Mouse (Mus musculus): ENCODE results near the gene Olfr968.

The Olfr968 gene

DNA sequence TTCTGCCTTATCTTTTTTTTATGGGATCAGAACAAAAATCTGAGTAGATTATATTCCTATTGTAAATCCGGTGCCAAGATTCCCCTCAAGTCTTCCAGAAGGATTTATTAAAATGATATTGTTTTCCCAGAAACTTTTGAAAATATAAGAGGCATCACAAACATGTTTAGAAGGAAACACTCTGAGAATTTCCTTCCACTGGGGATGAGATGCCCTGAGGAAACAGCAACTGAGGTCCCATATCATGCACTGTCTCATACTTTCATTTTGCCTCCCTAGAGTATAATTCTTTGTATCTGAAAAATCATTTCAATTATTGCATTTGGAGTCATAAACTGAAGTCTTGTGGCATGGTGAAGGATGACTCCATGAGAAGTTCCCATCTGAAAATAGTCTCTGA is at the start of gene Olfr968:
Olfr968 (minus strand) TSS at position 101 of the 400 bp plus-strand sequence.
- in situ Hi-C loops (cut with MboI, MseI), result no loop called here

DNA sequence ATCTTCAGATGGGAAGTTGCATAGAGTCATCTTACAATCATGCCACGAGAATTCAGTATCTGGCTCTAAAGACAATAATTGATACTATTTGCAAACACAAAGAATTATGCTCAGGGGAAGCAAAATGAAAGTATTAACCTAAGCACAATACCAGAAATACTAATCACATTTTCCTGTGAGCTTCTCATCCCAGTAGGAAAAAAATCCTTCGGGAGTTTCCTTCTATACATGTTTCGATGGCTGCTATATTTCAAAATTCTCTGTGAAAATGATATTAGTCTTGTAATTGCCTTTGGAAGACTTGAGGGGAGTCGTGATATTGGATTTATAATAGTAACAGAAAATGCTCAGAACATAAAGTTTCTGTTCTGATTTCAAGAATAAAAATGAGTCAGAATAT is 25.5 kb upstream of the Olfr968 start, which contains the start of gene Olfr970:
Olfr970 (plus strand) TSS at position 301 of the 400 bp plus-strand sequence.
- in situ Hi-C loops (cut with MboI, MseI), result no loop called here

DNA sequence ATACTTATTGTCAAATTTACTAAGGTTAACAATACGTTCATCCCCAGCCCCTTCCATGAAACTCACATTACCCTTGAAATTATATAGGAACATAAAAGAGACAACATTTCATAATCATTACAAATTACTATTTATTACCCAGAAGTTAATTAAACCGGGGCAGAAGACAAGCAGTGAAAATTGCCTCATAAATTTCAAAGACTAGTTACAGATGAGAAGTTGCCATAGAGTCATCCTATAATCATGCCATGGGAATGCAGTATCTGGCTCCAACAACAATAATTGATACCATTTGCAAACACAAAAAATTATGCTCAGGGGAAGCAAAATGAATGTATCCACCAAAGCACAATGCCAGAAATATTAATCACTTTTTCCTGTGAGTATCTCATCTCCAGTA is 7.5 kb upstream of the Olfr968 start, which contains the start of gene Olfr969:
Olfr969 (plus strand) TSS at position 388 of the 400 bp plus-strand sequence.
- in situ Hi-C loops (cut with MboI, MseI), result loop anchor here (10.0 kb wide), 1 partner anchor 1766 kb away; the partner anchor contains the start of gene Olfr883

DNA sequence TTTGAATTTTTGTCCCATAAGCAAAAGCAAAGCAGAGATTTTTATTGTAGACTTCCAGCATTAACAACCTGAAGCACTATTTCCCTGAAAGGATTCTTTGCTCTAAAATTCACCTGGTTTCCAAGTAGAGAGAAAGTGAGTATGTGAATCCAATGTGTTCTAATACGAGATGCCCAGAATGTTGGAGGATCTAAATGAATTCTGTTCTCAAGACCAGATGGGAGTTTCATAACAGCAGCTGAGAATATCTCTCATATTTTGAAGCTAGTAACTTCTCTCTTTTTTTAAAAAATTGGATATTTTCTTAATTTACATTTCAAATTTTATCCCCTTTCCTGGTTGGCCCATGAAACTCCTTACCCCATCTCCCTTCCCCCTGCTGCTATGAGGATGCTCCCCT is 36.6 kb downstream of the Olfr968 start:
- in situ Hi-C loops (cut with MboI, MseI), result loop anchor here (25.0 kb wide), 1 partner anchor 791 kb away; the partner anchor contains the start of gene Gramd1b

DNA sequence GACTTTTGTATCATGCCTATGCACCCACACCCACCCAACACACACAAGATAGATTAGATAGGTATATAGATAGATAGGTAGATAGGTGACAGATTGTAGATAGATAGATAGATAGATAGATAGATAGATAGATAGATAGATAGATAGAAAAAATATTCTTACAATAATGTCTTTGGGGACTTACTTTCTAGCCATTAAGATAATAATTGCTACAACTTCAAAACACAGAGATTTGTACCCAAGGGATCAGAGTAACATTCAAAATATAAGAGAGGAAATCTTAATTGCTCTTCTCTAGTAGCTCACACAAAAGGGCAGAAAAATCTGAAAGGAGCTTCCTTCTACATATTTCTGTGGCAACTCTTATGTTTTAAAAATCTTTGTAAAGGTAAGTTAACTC is 37.1 kb downstream of the Olfr968 start, which contains the start of gene Olfr967:
Olfr967 (plus strand) TSS at position 301 of the 400 bp plus-strand sequence.
- in situ Hi-C loops (cut with MboI, MseI), result loop anchor here (25.0 kb wide), 1 partner anchor 791 kb away; the partner anchor contains the start of gene Gramd1b

DNA sequence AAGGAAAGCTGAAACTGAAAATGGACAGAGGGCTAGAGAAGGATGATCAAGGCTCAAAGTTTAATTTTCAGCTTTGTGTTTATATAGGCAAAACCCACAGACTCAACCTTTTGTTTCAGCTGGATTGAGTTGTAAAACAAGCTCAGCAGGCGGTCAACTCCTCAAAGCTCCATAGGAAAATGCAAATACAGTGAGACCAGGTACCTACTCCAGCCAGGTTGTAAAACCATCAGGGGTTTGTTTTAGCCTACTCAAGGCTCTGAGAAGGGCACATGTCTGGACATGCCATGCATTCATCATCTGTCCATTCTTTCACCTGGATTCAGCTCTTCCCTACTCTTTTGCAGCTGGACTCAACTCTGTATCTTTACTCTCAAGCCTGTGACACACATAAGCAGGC is 42.3 kb downstream of the Olfr968 start:
- in situ Hi-C loops (cut with MboI, MseI), result loop anchor here (25.0 kb wide), 1 partner anchor 797 kb away; the partner anchor contains the start of gene Gramd1b

DNA sequence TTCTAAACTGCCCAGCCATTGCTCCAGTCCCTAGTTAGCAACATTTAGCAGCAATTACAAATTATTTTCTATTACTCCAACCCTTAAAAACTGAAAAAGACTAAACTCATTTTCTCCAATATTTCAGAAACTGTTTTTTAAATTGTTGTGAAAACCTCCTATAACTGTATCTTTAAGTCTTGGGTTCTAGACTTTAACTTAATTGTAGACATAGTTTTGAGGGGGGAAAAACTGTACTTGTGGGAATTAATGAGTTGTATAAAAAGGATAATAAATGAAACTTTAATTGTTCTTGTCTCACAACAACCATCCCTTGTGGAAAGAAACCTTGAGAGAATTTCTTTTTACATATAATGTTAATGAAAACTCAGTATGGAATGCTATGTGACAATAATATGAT is 52.4 kb downstream of the Olfr968 start, which contains the start of gene Olfr150:
Olfr150 (plus strand) TSS at position 301 of the 400 bp plus-strand sequence.
- in situ Hi-C loops (cut with MboI, MseI), result loop anchor here (25.0 kb wide), 1 partner anchor 807 kb away; the partner anchor contains the start of gene Gramd1b
